Mouse (Mus musculus): Measurements from ENCODE around the gene Nkiras1. TPM values are rescaled to one million over a fixed set of nuclear protein-coding genes. Genes with fewer than 3 reads are reported as not detected.
"Not testable (repeated sequence)": the region's sequence is repeated elsewhere in the genome, so short reads cannot be mapped to it uniquely, and the experiment has no call there.

Nkiras1 gene
- 29.8 and 35.2 TPM in 2 replicates for polyA plus RNA-seq (2012; rRNA removed)

- peak; percentile 89 for DNase-seq (ENCODE audit: low spot score)
Observed at GRCm38 (mm10) chr14:18270529-18271441, at the start of gene Nkiras1, which contains the start of gene Rpl15. Gene Nkiras1 (plus strand): TSS chr14:18271136. Gene Rpl15 (minus strand): TSS chr14:18271391.

DNA sequence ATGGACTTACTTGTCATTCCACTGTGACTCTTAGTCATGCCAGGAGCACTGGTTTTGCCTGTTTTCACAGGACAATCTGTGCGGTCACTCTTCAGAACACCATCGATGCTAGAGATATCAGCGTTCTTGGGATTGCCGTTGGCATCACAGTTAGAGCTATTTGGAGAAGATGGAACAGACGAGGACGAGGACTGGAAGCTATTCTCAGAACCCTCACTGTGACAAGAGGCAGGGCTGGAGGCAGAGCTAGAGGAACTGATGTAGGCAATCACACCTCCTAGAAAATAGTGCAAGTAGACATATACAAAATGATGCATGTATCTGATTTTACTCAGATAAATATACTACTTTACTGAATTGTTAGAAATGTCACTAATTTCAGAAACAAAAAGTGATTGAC lies 49.0 kb upstream of the Nkiras1 start:
- no peak for DNase-seq (ENCODE audit: low spot score)

- not testable (repeated sequence) for DNase-seq (ENCODE audit: low spot score)
Observed at GRCm38 (mm10) chr14:18225431-18225830, 45.5 kb upstream of the Nkiras1 start.

DNA sequence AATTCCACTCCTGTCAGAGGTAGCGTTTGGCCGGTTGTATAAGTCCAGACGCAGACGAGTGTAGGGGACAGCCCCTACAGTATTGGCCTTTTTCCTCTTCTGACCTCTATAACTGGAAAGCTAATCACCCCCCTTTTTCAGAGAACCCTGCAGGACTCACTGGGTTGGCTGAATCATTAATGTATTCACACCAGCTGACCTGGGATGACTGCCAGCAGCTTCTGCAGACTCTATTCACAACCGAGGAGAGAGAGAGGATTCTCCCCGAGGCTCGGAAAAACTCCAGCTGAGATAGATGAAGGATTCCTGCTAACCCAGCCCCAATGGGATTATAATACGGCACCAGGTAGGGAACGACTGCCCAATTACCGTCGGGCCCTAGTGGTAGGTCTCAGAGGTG lies 44.8 kb upstream of the Nkiras1 start:
- DNase-seq (ENCODE audit: low spot score) = not testable (repeated sequence)

DNA sequence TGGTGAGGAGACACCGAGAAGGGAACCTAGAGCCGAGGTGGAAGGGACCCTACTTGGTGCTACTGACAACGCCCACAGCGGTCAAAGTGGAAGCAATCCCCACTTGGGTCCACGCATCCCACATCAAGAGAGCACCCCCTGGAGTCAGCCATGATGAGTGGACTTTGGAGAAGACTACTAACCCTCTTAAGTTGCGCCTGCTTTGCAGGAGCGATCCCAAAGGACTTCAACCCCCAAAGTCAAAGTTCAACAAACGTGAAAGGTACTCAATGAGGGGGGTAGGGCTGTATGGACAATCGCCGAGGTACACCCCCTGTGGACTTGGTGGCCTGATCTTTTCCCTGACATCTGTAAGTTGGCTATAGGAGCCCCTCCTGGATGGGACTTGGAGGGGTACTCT lies 41.2 kb upstream of the Nkiras1 start:
- DNase-seq (ENCODE audit: low spot score) = not testable (repeated sequence)

DNA sequence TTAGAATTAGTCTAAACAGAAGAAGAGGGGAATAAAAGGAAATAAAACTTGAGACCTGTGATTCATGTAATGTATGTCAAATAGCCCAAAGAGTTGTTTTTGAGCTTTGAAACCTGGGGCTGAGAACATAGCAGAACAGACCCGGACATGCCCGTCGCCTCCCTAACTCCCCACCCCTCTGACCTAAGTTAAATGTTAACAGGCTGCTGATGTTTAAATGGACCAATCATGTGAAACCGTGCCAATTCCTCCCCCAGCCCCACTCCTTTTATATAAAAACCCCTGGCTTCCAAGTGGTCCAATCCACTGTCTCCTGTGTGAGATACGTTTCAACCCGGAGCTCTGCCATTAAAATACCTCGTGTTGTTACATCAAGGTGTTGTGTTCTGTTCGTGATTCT lies 39.1 kb upstream of the Nkiras1 start:
- not testable (repeated sequence) for DNase-seq (ENCODE audit: low spot score)

DNA sequence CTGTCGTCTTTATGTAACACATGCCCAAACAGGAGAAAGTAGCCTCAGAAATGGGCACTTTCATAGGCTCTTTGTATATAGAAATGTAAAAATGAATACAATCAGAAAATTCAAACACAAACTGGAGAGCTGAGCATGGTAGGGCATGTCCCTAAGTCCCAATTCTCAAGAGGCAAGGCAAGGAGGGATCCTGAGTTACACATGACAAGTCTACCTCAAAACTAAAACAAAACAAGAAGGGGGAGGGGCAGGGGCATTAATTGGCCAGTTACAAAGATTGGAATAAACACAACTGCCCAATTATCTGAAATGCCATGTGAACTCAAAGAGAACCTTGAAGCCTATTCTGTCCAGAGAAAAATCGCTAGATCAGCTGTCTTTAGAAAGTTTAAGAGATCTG lies 37.9 kb upstream of the Nkiras1 start:
- no peak for DNase-seq (ENCODE audit: low spot score)

DNA sequence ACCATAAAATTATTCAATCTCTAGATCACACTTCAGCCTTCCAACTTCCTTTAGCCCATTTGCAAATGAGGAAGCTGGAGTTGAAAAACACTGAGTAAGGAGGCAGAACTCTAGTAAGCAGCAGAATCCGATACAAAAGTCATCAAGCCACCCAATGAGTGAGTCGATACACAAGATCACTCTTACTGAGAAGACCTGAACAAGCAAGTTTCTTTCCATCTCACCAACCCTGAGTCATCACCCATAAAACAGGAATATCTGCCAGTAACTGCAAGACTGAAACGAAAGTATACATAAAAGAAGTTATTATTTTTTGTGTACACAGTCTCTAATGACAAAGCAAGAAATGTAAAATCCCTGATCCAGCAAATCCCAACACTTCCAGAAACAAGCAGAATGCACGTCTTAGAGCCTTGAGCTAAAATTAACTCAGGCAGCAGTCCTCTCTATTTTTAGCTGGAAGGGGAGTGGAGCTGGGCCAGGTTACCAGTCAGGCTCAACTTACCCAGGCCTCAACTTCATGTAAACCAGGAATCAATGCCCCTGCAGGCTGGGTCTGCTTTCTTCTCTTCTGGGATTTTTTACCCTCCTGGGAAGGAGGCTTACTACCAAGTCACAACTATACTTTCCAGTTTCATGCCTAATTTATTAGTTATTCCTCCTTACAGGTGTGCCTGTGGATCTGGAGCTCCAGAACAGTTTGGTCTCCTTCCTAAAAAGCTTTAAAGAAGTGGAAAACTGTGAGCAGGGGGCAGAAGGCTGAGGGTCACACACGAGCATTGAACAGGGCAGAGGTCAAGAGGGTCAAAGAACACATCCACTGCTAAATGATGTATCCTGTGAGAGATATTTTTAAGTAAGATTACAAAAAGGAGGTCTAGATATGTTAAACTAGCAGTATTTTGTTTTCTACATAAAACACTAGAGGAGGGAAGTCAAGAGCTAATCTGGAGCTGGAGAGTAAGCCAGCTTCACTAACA lies 36.7 kb upstream of the Nkiras1 start:
- DNase-seq (ENCODE audit: low spot score) = no peak

DNA sequence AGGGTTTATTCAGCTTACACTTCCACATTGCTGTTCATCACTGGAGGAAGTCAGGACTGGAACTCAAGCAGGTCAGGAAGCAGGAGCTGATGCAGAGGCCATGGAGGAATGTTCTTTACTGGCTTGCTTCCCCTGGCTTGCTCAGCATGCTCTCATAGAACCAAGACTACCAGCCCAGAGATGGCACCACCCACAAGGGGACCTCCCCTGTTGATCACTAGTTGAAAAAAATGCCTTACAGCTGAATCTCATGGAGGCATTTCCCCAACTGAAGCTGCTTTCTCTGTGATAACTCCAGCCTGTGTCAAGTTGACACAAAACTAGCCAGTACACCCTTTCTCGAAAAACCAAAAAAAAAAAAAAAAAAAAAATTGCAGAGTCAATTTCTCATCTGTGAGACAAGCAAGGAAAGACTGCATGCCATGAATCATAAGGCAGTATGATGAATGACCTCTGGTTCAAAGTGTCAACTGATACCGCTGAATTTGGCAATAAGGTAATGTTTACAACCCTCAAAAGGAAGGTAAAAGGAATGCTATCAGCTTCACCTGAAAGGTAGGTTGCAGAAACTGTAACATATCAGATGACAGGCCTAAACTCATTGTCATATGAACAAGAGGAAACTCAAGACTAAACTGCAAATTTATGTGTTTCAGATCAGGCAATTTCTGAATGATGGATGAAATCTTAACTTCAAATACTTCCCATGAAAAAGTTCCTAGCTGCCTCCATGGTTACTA lies 34.3 kb upstream of the Nkiras1 start:
- DNase-seq (ENCODE audit: low spot score) = not testable (repeated sequence)

DNA sequence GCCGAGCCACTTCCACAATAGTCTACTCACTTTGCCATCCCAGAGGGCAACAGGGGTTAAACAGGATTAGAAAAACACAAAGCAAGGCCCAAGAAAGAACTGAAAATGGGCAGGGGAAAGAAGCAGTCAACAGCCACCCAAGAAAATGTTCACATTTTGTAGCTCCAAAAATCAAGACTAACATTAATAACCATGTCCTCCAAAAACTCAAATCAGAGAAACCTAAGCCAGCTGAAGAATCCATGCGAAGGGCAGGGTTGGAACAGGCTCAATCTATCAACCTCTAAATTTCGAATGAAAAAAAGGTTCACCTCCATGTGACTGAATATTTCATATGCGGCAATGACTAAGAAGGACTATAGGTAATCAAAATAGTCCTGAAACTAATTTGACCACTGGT lies 33.6 kb upstream of the Nkiras1 start:
- no peak for DNase-seq (ENCODE audit: low spot score)

GRCm38 (mm10) chr14:18238131-18238749 lies 32.7 kb upstream of the Nkiras1 start:
- peak; percentile 99 for DNase-seq (ENCODE audit: low spot score)

DNA sequence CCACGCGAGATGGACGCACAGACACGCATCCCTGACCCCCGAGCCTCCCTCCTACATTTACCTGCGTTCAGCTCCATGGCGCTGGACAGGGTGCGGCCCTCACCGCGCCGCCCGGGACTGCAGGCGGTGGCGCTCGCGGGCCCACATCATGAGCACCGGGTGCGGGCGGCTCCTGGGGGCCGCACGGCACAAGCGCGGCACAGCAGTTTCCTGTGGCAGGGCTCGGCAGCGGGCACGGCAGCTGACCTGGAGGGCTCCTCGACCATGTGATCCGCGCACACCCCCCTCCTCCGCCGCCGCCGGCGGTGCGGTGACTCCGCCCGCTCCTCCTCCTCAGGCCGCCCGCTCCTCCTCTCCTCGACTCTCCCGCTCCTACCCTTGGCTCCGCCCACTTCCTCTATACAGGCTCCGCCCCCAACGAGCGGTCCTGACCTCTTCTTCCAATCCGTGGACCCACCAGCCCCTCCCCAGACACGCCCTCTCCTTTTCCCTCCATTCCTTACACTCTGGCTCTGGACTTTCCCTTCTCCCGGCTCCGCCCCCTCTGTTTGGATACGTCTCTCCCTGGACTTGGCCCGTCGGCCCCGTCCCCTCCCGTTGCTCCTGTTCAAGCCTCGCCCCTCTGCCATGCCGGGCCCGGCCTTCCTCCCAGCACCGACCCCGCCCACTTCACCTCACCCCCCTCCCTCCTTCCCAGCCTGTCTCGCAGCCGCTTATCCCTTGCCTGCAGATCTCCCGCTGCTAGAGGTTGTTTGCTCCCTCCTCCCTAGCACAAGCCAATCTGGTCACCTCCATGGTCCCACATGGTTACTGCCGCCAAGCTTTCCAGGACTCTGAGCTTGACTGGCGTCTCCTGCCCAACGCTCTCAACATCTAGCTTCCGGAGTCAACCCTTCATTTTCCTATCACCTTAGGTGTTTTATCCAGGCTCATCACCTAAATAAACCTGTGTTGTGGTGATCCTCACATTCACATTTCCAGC lies 31.9 kb upstream of the Nkiras1 start, which contains the start of gene Nr1d2:
Gene Nr1d2 (minus strand): TSS at position 378 of the 982 bp plus-strand sequence.
- DNase-seq (ENCODE audit: low spot score) = peak; percentile 93

- DNase-seq (ENCODE audit: low spot score) = no peak
Observed at GRCm38 (mm10) chr14:18240132-18240531, 30.8 kb upstream of the Nkiras1 start.

- DNase-seq (ENCODE audit: low spot score) = no peak
Observed at GRCm38 (mm10) chr14:18241786-18242185, 29.1 kb upstream of the Nkiras1 start.

GRCm38 (mm10) chr14:18242638-18243130 lies 28.3 kb upstream of the Nkiras1 start:
- DNase-seq (ENCODE audit: low spot score) = no peak

GRCm38 (mm10) chr14:18261203-18261602 lies 9.7 kb upstream of the Nkiras1 start:
- no peak for DNase-seq (ENCODE audit: low spot score)

DNA sequence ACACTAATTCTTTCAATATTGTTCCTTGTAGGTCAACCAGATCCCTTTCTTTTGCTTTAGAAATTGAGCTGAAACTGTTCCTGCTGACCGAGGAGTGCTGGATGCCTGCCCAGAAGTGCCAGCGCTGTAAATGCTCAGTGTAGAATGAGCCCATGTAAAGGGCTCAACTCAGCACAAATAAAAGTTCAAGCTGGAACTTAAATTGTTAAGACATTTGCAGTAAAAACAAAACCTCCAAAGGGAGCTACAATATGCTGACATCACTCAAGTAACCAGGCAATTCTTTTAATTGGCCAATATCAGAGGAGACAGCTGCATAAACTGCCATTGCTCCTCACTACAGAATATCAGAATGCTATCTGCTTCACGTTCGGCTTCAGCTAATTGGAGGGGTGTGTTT lies 7.5 kb upstream of the Nkiras1 start:
- DNase-seq (ENCODE audit: low spot score) = no peak

DNA sequence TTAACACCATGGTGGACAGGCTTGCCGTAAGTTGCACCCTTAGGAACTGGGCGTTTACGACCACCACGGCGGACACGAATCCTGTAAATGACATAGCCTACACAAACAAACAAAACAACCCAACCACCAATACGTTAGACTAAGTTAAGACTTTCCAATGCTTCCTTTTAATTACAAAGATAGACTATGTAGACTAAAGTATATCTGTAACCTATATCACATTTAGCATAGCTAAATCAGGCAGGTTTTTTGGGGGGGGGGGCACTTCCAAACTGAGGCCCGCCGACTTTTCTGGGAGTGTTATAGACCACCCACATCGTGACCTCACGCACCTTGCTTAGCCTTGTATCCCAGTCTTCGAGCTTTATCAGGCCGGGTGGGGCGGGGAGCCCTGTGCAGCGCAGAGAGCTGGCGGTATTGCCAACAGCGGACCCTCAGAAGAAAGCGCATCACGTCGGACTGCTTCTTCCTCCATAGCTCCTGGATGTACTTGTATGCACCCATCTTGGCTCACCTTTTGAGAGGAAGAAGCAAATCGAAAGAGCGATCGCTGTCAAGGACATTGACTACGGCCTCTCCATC lies 898 bp upstream of the Nkiras1 start:
- not testable (repeated sequence) for DNase-seq (ENCODE audit: low spot score)

DNA sequence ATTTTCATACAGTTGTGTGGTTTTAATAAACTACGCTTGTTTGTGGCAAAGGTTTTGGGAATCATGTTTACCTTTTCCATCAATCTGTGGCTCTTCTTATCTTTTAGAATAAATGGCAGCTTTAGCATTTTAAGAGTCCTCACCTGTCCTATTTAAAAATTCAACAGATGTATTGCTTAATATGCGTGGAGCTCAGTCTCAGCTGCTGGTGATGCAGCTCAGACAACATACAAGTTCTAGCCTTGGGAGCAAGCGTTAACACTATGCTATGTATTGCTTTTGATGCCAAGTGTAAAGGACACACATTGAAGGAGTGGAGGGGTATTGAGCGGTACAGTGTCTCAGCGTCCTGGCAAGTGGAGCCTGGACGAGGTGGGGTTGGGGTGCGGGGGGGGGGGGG lies 730 bp downstream of the Nkiras1 start:
- no peak for DNase-seq (ENCODE audit: low spot score)
